Mouse (Mus musculus) G1E (cell line): ENCODE results near the gene Vil1.

ENCODE experiments used
- CTCF ChIP-seq: IDR thresholded peaks from 2 replicates; pipeline ENCODE4 v1.5.1; 2012; ENCODE audit warnings: low read depth, low read length, inconsistent platforms, mixed read lengths
- GATA1 ChIP-seq: IDR thresholded peaks from 2 replicates; pipeline ENCODE4 v1.6.1; 2012; ENCODE audit warnings: borderline replicate concordance, low read length, inconsistent platforms, mixed read lengths
- GATA2 ChIP-seq: IDR thresholded peaks from 2 replicates; pipeline ENCODE4 v1.6.1; 2012; ENCODE audit warnings: low read depth, low read length, inconsistent platforms, borderline replicate concordance
- POLR2AphosphoS5 ChIP-seq: IDR thresholded peaks from 2 replicates; pipeline ENCODE4 v1.6.1; 2012; ENCODE audit warnings: low read depth, low read length, inconsistent platforms; ENCODE audit not compliant: insufficient replicate concordance
- TAL1 ChIP-seq: conservative IDR thresholded peaks from 2 replicates; pipeline ENCODE4 v1.6.1; 2012; ENCODE audit warnings: low read depth, low read length, inconsistent platforms, mixed read lengths

DNA sequence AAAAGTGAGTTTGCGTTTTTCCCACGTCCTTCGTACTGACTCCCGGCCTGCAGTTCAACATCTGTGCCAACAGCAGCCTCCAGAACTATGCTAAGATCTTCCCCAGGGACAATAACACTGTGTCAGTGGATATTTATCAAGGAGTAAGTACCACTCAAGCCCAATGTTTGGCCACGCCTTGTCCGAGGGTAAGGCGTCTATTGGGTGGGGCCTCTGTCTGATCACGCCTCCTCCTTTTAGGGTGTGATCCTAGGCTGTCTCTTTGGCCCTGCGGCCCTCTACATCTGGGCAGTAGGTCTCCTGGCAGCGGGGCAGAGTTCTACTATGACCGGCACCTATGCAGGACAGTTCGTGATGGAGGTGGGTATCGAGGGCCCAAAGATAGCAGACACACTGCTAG is 25.8 kb upstream of the Vil1 start:
- TF ChIP-seq CTCF (no peak), POLR2AphosphoS5 (no peak), GATA1 (no peak), GATA2 (no peak), TAL1 (no peak)
